Mouse (Mus musculus) lung, postnatal 0 days (tissue): Measurements from ENCODE around the gene Cap1. TPM values are rescaled to one million over a fixed set of nuclear protein-coding genes. Genes with fewer than 3 reads are reported as not detected.

Experiments
- ATAC-seq: fragments of 200-750 bp; cut with Nextera tagmentation; 2 replicates; pipeline ENCODE4 v1.8.0; 2017; ENCODE audit warnings: moderate library complexity
- DNase-seq: peaks from one replicate; pipeline ENCODE4 v3.0.0-alpha.2; 2016; ENCODE audit warnings: low spot score
- H3K27ac ChIP-seq: fragments of 300-500 bp; sonication (generic); 2 replicates; pipeline ENCODE4 v1.5.1; 2014; ENCODE audit warnings: antibody characterized with exemption, mild to moderate bottlenecking, low read length, mixed read lengths
- H3K27me3 ChIP-seq: fragments of 300-500 bp; sonication (generic); replicated peaks from 2 replicates; pipeline ENCODE4 v1.6.1; 2014; ENCODE audit warnings: low read length, mixed read lengths; ENCODE audit not compliant: insufficient read depth
- H3K36me3 ChIP-seq: fragments of 300-500 bp; sonication (generic); 2 replicates; pipeline ENCODE4 v1.6.1; 2014; ENCODE audit warnings: low read length, mixed read lengths; ENCODE audit not compliant: insufficient read depth
- H3K4me1 ChIP-seq: fragments of 300-500 bp; sonication (generic); 2 replicates; pipeline ENCODE4 v1.6.1; 2014; ENCODE audit warnings: antibody characterized with exemption, low read depth, low read length, mixed read lengths; ENCODE audit not compliant: insufficient read depth
- H3K4me2 ChIP-seq: fragments of 300-500 bp; sonication (generic); replicated peaks from 2 replicates; pipeline ENCODE4 v1.6.1; 2014; ENCODE audit warnings: low read depth, mild to moderate bottlenecking, low read length, moderate library complexity, mixed read lengths
- H3K4me3 ChIP-seq: fragments of 300-500 bp; sonication (generic); 2 replicates; pipeline ENCODE4 v1.5.1; 2014; ENCODE audit warnings: low read depth, low read length
- H3K9ac ChIP-seq: fragments of 300-500 bp; sonication (generic); replicated peaks from 2 replicates; pipeline ENCODE4 v1.6.1; 2014; ENCODE audit warnings: low read depth, mild to moderate bottlenecking
- H3K9me3 ChIP-seq: fragments of 300-500 bp; sonication (generic); 2 replicates; pipeline ENCODE4 v1.6.1; 2016; ENCODE audit warnings: low read length, mixed read lengths
- CTCF ChIP-seq: IDR thresholded peaks from 2 replicates; pipeline ENCODE4 v1.5.1; 2016; ENCODE audit warnings: antibody characterized with exemption, mild to moderate bottlenecking
- EP300 ChIP-seq: IDR thresholded peaks from 2 replicates; pipeline ENCODE4 v1.6.1; 2016; ENCODE audit warnings: antibody characterized with exemption, mild to moderate bottlenecking, control low read depth
- WGBS: fragments of 180-500 bp; shearing (Covaris S2); extraction: QIAGEN DNeasy Blood & Tissue Kit; methylation state at CpG from one replicate; pipeline ENCODE4 v1.1.7; 2014; 5-methylcytosine and 5-hydroxymethylcytosine counted together
- polyA plus RNA-seq: library from polyadenylated mRNA; unstranded; fragments of >200 nt; fragmentation: Nextera tagmentation; extraction: Ambion mirVana; gene quantifications from 2 replicates; pipeline ENCODE4 v1.2.1, GENCODE M21; 2015

The Cap1 gene
- polyA plus RNA-seq, 1 experiment from 2014 or later, result 66.8 TPM

GRCm38 (mm10) chr4:122891597-122891996 lies 5.7 kb upstream of the Cap1 start:
- no peak for ATAC-seq
- DNase-seq, result no peak
- Histone ChIP-seq H3K4me2 (no peak overlapping the region), H3K9ac (no peak overlapping the region), H3K27me3 (no peaks in the 10 kb centered on the region), H3K9me3 (no peaks in the 10 kb centered on the region), H3K4me1 (no peaks in the 10 kb centered on the region; the same call in 1 of the 2 replicates), H3K4me3 (no peak overlapping the region), H3K36me3 (no peaks in the 10 kb centered on the region), H3K27ac (0 out of 2 replicates have a peak overlapping the region, but pooled peaks have one; percentile 14)
- TF ChIP-seq CTCF (no peak), EP300 (no peak)
- 24% methylated on average over 1 of the region's 1 CpGs for WGBS

GRCm38 (mm10) chr4:122890881-122891481 lies 5.1 kb upstream of the Cap1 start:
- Histone ChIP-seq H3K9me3 (no peaks in the 10 kb centered on the region), H3K36me3 (no peaks in the 10 kb centered on the region), H3K4me3 (no peak overlapping the region), H3K9ac (no peak overlapping the region), H3K27ac (no peak overlapping the region), H3K4me2 (no peak overlapping the region), H3K4me1 (no peaks in the 10 kb centered on the region; the same call in 1 of the 2 replicates), H3K27me3 (no peaks in the 10 kb centered on the region)
- ATAC-seq (peak; percentile 4; the same call in 1 of the 2 replicates), DNase-seq (peak; percentile 61)
- 24% methylated on average over 3 of the region's 3 CpGs for WGBS
- TF ChIP-seq EP300, result no peak
- TF ChIP-seq CTCF, result no peak

DNA sequence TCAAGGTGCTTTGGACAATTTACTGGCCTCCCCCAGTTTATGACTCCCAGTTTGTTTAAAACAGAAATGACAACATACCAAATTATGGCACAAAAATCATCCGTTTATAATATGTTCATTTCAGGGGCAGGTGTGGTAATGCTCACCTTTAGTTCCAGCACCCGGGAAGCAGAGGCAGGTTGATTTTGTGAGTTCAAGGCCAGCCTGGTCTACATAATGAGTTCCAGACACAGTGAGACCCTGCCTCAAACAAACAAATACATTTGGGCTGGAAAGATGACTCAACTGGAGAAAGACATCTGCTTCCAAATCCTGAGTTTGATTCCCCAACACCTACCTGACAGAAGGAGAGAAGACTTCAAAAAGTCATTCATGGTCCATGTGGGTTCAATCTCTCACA lies 1.5 kb upstream of the Cap1 start:
- Histone ChIP-seq H3K4me1 (peaks cover 10% of the 10 kb centered on the region; the same call in 1 of the 2 replicates), H3K27me3 (no peaks in the 10 kb centered on the region), H3K4me2 (no peak overlapping the region), H3K4me3 (no peak overlapping the region), H3K9ac (no peak overlapping the region), H3K27ac (peak overlapping the region; percentile 100), H3K9me3 (no peaks in the 10 kb centered on the region), H3K36me3 (no peaks in the 10 kb centered on the region)
- no peak for TF ChIP-seq EP300
- no peak for TF ChIP-seq CTCF
- DNase-seq, result no peak
- WGBS, result 79% methylated on average over 2 of the region's 2 CpGs
- ATAC-seq, result no peak

DNA sequence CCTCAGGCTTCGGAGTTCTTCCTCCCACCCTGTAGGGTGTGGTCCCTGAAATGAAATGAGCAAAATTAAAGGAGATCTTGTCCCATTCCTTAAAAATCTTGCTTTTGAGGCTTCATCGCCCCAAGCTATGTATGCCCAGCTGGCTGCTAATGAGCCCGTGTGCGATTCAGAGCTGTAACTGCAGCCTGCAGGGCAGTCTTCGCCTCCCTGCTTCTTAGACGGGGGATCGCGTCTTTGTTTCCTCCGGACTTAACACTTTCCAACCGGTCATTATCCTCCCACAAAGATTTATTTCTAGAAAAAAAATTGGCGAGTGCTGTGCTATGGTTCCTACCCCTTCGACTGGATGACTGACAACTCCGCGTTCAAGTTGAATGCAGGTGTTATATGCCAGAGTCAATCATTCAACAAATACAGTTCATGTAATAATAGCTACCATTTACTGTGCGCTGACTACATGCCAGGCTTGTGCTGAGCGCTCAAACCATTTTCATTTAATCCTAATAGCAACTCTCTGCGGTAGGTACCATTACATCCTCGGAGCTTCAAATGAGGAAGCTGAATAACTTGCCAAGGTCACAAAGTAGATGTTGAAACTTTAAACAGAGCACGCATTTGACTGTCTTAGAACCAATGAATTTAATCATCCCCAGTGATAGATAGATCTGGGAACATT lies 861 bp upstream of the Cap1 start:
- Histone ChIP-seq H3K9ac (peak overlapping the region; percentile 80), H3K4me2 (peak overlapping the region; percentile 61), H3K27me3 (no peaks in the 10 kb centered on the region), H3K27ac (peak overlapping the region; percentile 100), H3K36me3 (no peaks in the 10 kb centered on the region), H3K9me3 (no peaks in the 10 kb centered on the region), H3K4me3 (peak overlapping the region; percentile 78), H3K4me1 (peaks cover 14% of the 10 kb centered on the region; the same call in 1 of the 2 replicates)
- WGBS, result 4% methylated on average over 19 of the region's 19 CpGs
- TF ChIP-seq EP300, result no peak; the same call in 1 of the 2 replicates
- no peak for TF ChIP-seq CTCF
- DNase-seq (peak; percentile 60), ATAC-seq (no peak)

DNA sequence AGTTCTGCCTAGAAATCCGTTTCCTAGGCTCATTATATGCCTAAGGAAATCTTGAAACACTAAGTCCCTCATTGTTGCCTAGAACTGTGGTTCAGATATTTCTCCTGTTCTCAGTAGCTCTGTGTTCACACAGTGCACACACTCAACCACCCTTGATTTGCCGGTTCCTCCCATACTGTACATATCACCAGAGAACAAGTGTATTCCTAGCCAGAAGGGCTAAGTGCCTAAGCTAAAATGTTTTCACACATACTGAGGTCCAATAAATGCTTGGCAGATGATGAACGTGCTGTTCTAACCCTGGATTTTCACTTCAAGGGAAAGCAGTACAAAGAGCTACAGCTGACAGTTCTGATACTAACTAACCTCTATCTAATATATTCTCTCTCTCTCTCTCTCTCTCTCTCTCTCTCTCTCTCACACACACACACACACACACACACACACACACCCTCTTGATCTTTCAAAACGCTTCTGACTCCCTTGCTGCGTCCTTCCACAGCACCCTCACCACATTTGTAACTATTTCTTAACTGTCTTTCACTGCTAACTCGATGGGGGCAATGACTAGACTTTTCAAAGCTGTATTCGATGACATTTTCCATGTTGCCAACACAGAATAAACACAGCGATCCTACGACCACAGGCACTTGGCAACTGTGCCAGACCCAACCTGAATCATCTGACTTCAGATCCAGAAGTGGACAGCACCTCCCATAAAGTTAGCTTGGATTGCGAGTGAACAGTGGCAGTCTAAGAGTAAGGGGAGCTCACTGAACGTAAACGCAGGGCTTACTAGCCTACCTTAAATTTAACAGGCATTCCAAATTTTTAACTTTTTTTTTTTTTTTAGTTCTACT lies 1.1 kb downstream of the Cap1 start:
- H3K27ac ChIP-seq, result peak overlapping the region; percentile 100
- H3K27me3 ChIP-seq, result no peaks in the 10 kb centered on the region
- H3K4me2 ChIP-seq, result peak overlapping the region; percentile 62
- no peak for ATAC-seq
- 9% methylated on average over 12 of the region's 12 CpGs for WGBS
- H3K9ac ChIP-seq, result peak overlapping the region; percentile 71
- peak overlapping the region; percentile 78 for H3K4me3 ChIP-seq
- no peaks in the 10 kb centered on the region for H3K9me3 ChIP-seq
- TF ChIP-seq CTCF (no peak), EP300 (no peak)
- H3K4me1 ChIP-seq, result peaks cover 14% of the 10 kb centered on the region; the same call in 1 of the 2 replicates
- no peaks in the 10 kb centered on the region for H3K36me3 ChIP-seq
- peak; percentile 60 for DNase-seq

GRCm38 (mm10) chr4:122884051-122884450 lies 1.8 kb downstream of the Cap1 start:
- H3K27me3 ChIP-seq, result no peaks in the 10 kb centered on the region
- H3K4me1 ChIP-seq, result peaks cover 14% of the 10 kb centered on the region; the same call in 1 of the 2 replicates
- H3K9me3 ChIP-seq, result no peaks in the 10 kb centered on the region
- peak overlapping the region; percentile 13; the same call in 1 of the 2 replicates for H3K9ac ChIP-seq
- WGBS, result 32% methylated on average over 2 of the region's 2 CpGs
- peak; percentile 10 for DNase-seq
- TF ChIP-seq EP300 (no peak), CTCF (no peak)
- peak overlapping the region; percentile 78; the same call in 1 of the 2 replicates for H3K4me3 ChIP-seq
- no peak for ATAC-seq
- no peaks in the 10 kb centered on the region for H3K36me3 ChIP-seq
- H3K27ac ChIP-seq, result peak overlapping the region; percentile 100
- peak overlapping the region; percentile 62 for H3K4me2 ChIP-seq
